Mouse (Mus musculus): Measurements from ENCODE around the gene Ccdc184. TPM values are rescaled to one million over a fixed set of nuclear protein-coding genes. Genes with fewer than 3 reads are reported as not detected.

Gene Ccdc184
- total RNA-seq, 2 experiments from 2014 or later, result 0.83 to 1.1 TPM

- DNase-seq (ENCODE audit: low spot score in 2 of 2), result no peak
Measured at GRCm38 (mm10) chr15:98213336-98213870, 46.4 kb downstream of the Ccdc184 start.

GRCm38 (mm10) chr15:98214130-98214529, 47.2 kb downstream of the Ccdc184 start:
- no peak for DNase-seq (ENCODE audit: low spot score in 2 of 2)

Other genes with a start within 250 kb of the Ccdc184 start
- gene Tmem106c, start 203.0 kb upstream of the Ccdc184 start, total RNA-seq (2021), result 10 to 100 TPM; 58.7 to 65.1 TPM
- gene Col2a1, start 162.5 kb upstream of the Ccdc184 start, total RNA-seq (2021), result not detected
- gene Pfkm, start 74.6 kb upstream of the Ccdc184 start, total RNA-seq (2021), result 10 to 100 TPM; 71.0 to 86.3 TPM
- gene Senp1, start 73.4 kb upstream of the Ccdc184 start, total RNA-seq (2021), result 10 to 100 TPM; 16.3 to 16.9 TPM
- gene Asb8, start 1.5 kb upstream of the Ccdc184 start, total RNA-seq (2021), result 10 to 100 TPM; 38.1 to 41.2 TPM
- gene Olfr288, start 28.4 kb downstream of the Ccdc184 start, total RNA-seq (2021), result not detected
- not detected for gene Gm44579, start 53.8 kb downstream of the Ccdc184 start, total RNA-seq (2021)
- gene Olfr287, start 53.9 kb downstream of the Ccdc184 start, total RNA-seq (2021), result not detected
- not detected for gene Olfr286, start 67.3 kb downstream of the Ccdc184 start, total RNA-seq (2021)
- not detected for gene H1fnt, start 90.1 kb downstream of the Ccdc184 start, total RNA-seq (2021)
- gene Zfp641, start 129.0 kb downstream of the Ccdc184 start, total RNA-seq (2021), result 1 to 10 TPM; 3.8 to 4.6 TPM
- gene Olfr285, start 150.2 kb downstream of the Ccdc184 start, total RNA-seq (2021), result not detected
- gene Olfr284, start 173.8 kb downstream of the Ccdc184 start, total RNA-seq (2021), result not detected
- not detected for gene Olfr283, start 213.8 kb downstream of the Ccdc184 start, total RNA-seq (2021)

Measured in adrenal gland, adult 18-20 months (tissue).